Mouse (Mus musculus) stomach, postnatal 0 days (tissue): Measurements from ENCODE around the gene Gm9837. TPM values are rescaled to one million over a fixed set of nuclear protein-coding genes. Genes with fewer than 3 reads are reported as not detected.

Experiments used
- ATAC-seq: fragments of 200-750 bp; cut with Nextera tagmentation; 2 replicates; pipeline ENCODE4 v1.8.0; 2017; ENCODE audit not compliant: low FRiP score, low TSS enrichment
- DNase-seq: peaks from one replicate; pipeline ENCODE4 v3.0.0-alpha.2; 2016; ENCODE audit warnings: low spot score
- H3K27ac ChIP-seq: fragments of 300-500 bp; sonication (generic); replicated peaks from 2 replicates; pipeline ENCODE4 v1.5.1; 2014; ENCODE audit warnings: mild to moderate bottlenecking, control low read depth
- H3K27me3 ChIP-seq: fragments of 300-500 bp; sonication (generic); 2 replicates; pipeline ENCODE4 v1.6.1; 2014; ENCODE audit warnings: low read length; ENCODE audit not compliant: control insufficient read depth, insufficient read depth
- H3K36me3 ChIP-seq: fragments of 300-500 bp; sonication (generic); 2 replicates; pipeline ENCODE4 v1.6.1; 2014; ENCODE audit warnings: low read length, mixed read lengths; ENCODE audit not compliant: control insufficient read depth, insufficient read depth
- H3K4me1 ChIP-seq: fragments of 300-500 bp; sonication (generic); replicated peaks from 2 replicates; pipeline ENCODE4 v1.6.1; 2014; ENCODE audit warnings: antibody characterized with exemption; ENCODE audit not compliant: control insufficient read depth, insufficient read depth
- H3K4me2 ChIP-seq: fragments of 300-500 bp; sonication (generic); replicated peaks from 2 replicates; pipeline ENCODE4 v1.6.1; 2014; ENCODE audit warnings: low read depth, mild to moderate bottlenecking, control low read depth, moderate library complexity
- H3K4me3 ChIP-seq: fragments of 300-500 bp; sonication (generic); 2 replicates; pipeline ENCODE4 v1.5.1; 2014; ENCODE audit warnings: low read depth, low read length, control low read depth
- H3K9ac ChIP-seq: fragments of 300-500 bp; sonication (generic); 2 replicates; pipeline ENCODE4 v1.6.1; 2014; ENCODE audit warnings: mild to moderate bottlenecking, low read length, control low read depth, mixed read lengths
- H3K9me3 ChIP-seq: fragments of 300-500 bp; sonication (generic); 2 replicates; pipeline ENCODE4 v1.6.1; 2016; ENCODE audit warnings: low read length; ENCODE audit not compliant: control insufficient read depth
- CTCF ChIP-seq: IDR thresholded peaks from 2 replicates; pipeline ENCODE4 v1.5.1; 2016; ENCODE audit warnings: antibody characterized with exemption, low read depth, mild to moderate bottlenecking, moderate library complexity
- EP300 ChIP-seq: optimal IDR thresholded peaks from 2 replicates; pipeline ENCODE3; 2016; ENCODE audit warnings: antibody characterized with exemption
- WGBS: fragments of 180-500 bp; shearing (Covaris S2); extraction: QIAGEN DNeasy Blood & Tissue Kit; methylation state at CpG from one replicate; pipeline ENCODE4 v1.1.7; 2014; 5-methylcytosine and 5-hydroxymethylcytosine counted together
- polyA plus RNA-seq: library from polyadenylated mRNA; unstranded; fragments of >200 nt; fragmentation: Nextera tagmentation; extraction: Ambion mirVana; gene quantifications from 2 replicates; pipeline ENCODE4 v1.2.1, GENCODE M21; 2015

The Gm9837 gene
- polyA plus RNA-seq, 1 experiment from 2014 or later = not detected

GRCm38 (mm10) chr11:53477833-53478232 is 7.6 kb upstream of the Gm9837 start:
- no peaks in the 10 kb centered on the region for H3K9me3 ChIP-seq
- H3K27me3 ChIP-seq = peaks cover 17% of the 10 kb centered on the region
- no peak overlapping the region for H3K4me3 ChIP-seq
- ATAC-seq (no peak), DNase-seq (no peak)
- H3K4me1 ChIP-seq = no peaks in the 10 kb centered on the region
- no peak overlapping the region for H3K4me2 ChIP-seq
- no peak overlapping the region for H3K27ac ChIP-seq
- WGBS = 55% methylated on average over 7 of the region's 7 CpGs
- no peaks in the 10 kb centered on the region for H3K36me3 ChIP-seq
- no peak for TF ChIP-seq CTCF
- TF ChIP-seq EP300 = no peak
- H3K9ac ChIP-seq = no peak overlapping the region

- H3K36me3 ChIP-seq = no peaks in the 10 kb centered on the region
- H3K27me3 ChIP-seq = peaks cover 17% of the 10 kb centered on the region
- no peak overlapping the region for H3K9ac ChIP-seq
- DNase-seq = no peak
- H3K4me3 ChIP-seq = no peak overlapping the region
- no peaks in the 10 kb centered on the region for H3K9me3 ChIP-seq
- no peak overlapping the region for H3K4me2 ChIP-seq
- no peak for ATAC-seq
- 29% methylated on average over 8 of the region's 8 CpGs for WGBS
- H3K27ac ChIP-seq = no peak overlapping the region
- H3K4me1 ChIP-seq = no peaks in the 10 kb centered on the region
- no peak for TF ChIP-seq CTCF
- no peak for TF ChIP-seq EP300
Measured at GRCm38 (mm10) chr11:53475620-53476019, 5.3 kb upstream of the Gm9837 start.

- DNase-seq (no peak), ATAC-seq (no peak)
- TF ChIP-seq EP300 = no peak
- TF ChIP-seq CTCF = peak; percentile 55
- Histone ChIP-seq H3K27me3 (peaks cover 6% of the 10 kb centered on the region; the same call in 1 of the 2 replicates), H3K4me2 (no peak overlapping the region), H3K9ac (no peak overlapping the region), H3K9me3 (no peaks in the 10 kb centered on the region), H3K4me1 (no peaks in the 10 kb centered on the region), H3K36me3 (no peaks in the 10 kb centered on the region), H3K4me3 (no peak overlapping the region), H3K27ac (no peak overlapping the region)
- 78% methylated on average over 3 of the region's 3 CpGs for WGBS
Measured at GRCm38 (mm10) chr11:53472709-53473108, 2.4 kb upstream of the Gm9837 start.

- peaks cover 7% of the 10 kb centered on the region for H3K27me3 ChIP-seq
- H3K4me1 ChIP-seq = no peaks in the 10 kb centered on the region
- TF ChIP-seq EP300 = no peak
- no peak for TF ChIP-seq CTCF
- peak overlapping the region; percentile 52; the same call in 1 of the 2 replicates for H3K4me2 ChIP-seq
- DNase-seq = no peak
- no peak for ATAC-seq
- 40% methylated on average over 16 of the region's 16 CpGs for WGBS
- H3K36me3 ChIP-seq = no peaks in the 10 kb centered on the region
- H3K27ac ChIP-seq = no peak overlapping the region
- no peaks in the 10 kb centered on the region for H3K9me3 ChIP-seq
- no peak overlapping the region for H3K9ac ChIP-seq
- no peak overlapping the region for H3K4me3 ChIP-seq
Measured at GRCm38 (mm10) chr11:53469294-53469967, 848 bp downstream of the Gm9837 start.

- peaks cover 14% of the 10 kb centered on the region for H3K27me3 ChIP-seq
- DNase-seq = peak; percentile 84
- TF ChIP-seq EP300 (no peak), CTCF (peak; percentile 89)
- peak overlapping the region; percentile 58 for H3K4me2 ChIP-seq
- H3K9me3 ChIP-seq = no peaks in the 10 kb centered on the region
- peak; percentile 36 for ATAC-seq
- H3K27ac ChIP-seq = no peak overlapping the region
- peak overlapping the region; percentile 32 for H3K4me3 ChIP-seq
- no peaks in the 10 kb centered on the region for H3K4me1 ChIP-seq
- H3K36me3 ChIP-seq = no peaks in the 10 kb centered on the region
- H3K9ac ChIP-seq = peak overlapping the region; percentile 53
- 6% methylated on average over 40 of the region's 40 CpGs for WGBS
Measured at GRCm38 (mm10) chr11:53466231-53466971, 3.9 kb downstream of the Gm9837 start.
